Mouse (Mus musculus) hindbrain, embryonic 15.5 days (tissue): ENCODE results near the gene Jade2. TPM values are rescaled to one million over a fixed set of nuclear protein-coding genes. Genes with fewer than 3 reads are reported as not detected.
A peak's percentile ranks its signal among the peaks of the same experiment; 100 is the strongest.

Experiments used
- ATAC-seq: fragments of 200-750 bp; cut with Nextera tagmentation; 2 replicates; pipeline ENCODE4 v1.8.0; 2017; ENCODE audit warnings: low read depth, moderate number of reproducible peaks, moderate TSS enrichment; ENCODE audit not compliant: low FRiP score
- H3K27ac ChIP-seq: fragments of 300-500 bp; sonication (generic); replicated peaks from 2 replicates; pipeline ENCODE4 v1.5.1; 2015; ENCODE audit warnings: mild to moderate bottlenecking, inconsistent platforms
- H3K27me3 ChIP-seq: fragments of 300-500 bp; sonication (generic); 2 replicates; pipeline ENCODE4 v1.6.1; 2015; ENCODE audit warnings: control low read depth, inconsistent platforms
- H3K36me3 ChIP-seq: fragments of 300-500 bp; sonication (generic); 2 replicates; pipeline ENCODE4 v1.6.1; 2015; ENCODE audit warnings: control low read depth, inconsistent platforms
- H3K4me1 ChIP-seq: fragments of 300-500 bp; sonication (generic); replicated peaks from 2 replicates; pipeline ENCODE4 v1.6.1; 2015; ENCODE audit warnings: control low read depth, inconsistent platforms
- H3K4me2 ChIP-seq: fragments of 300-500 bp; sonication (generic); 2 replicates; pipeline ENCODE4 v1.6.1; 2015; ENCODE audit warnings: moderate library complexity, mild to moderate bottlenecking, inconsistent platforms
- H3K4me3 ChIP-seq: fragments of 300-500 bp; sonication (generic); 2 replicates; pipeline ENCODE4 v1.5.1; 2015; ENCODE audit warnings: mild to moderate bottlenecking, inconsistent platforms
- H3K9ac ChIP-seq: fragments of 300-500 bp; sonication (generic); 2 replicates; pipeline ENCODE4 v1.6.1; 2015; ENCODE audit warnings: inconsistent platforms
- H3K9me3 ChIP-seq: fragments of 300-500 bp; sonication (generic); 2 replicates; pipeline ENCODE4 v1.6.1; 2016; ENCODE audit warnings: control low read depth, inconsistent platforms
- WGBS: fragments of 180-500 bp; shearing (Covaris S2); methylation state at CpG from one replicate; pipeline ENCODE4 v1.1.7; 2015; 5-methylcytosine and 5-hydroxymethylcytosine counted together
- polyA plus RNA-seq: library from polyadenylated mRNA; unstranded; fragments of >200 nt; fragmentation: Nextera tagmentation; extraction: Ambion mirVana; gene quantifications from 2 replicates; pipeline ENCODE4 v1.2.1, GENCODE M21; 2015

Jade2 gene
- polyA plus RNA-seq, 1 experiment from 2014 or later: 0.71 TPM

DNA sequence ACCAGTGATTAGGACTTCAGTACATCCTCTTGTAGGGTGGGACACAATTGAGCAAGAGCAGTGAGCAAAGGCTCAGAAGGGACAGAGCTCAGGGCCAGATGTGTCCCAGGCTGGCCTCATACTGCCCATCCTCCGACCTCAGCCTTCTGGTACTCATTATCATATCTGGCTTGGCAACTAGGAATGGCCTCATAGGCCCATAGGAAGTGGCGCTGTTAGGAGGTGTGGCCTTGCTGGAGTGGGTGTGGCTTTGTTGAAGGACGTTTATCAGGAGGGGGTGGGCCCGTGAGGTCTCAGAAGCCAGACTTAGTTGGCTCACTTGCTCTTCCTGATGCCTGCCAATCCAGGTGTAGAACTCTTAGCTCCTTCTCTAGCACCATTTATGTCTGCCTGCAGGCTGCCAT, 18.3 kb upstream of the Jade2 start:
- no peaks in the 10 kb centered on the region for H3K27me3 ChIP-seq

GRCm38 (mm10) chr11:51875086-51875485, 17.6 kb upstream of the Jade2 start:
- Histone ChIP-seq H3K4me3 (no peak overlapping the region), H3K9me3 (no peaks in the 10 kb centered on the region), H3K27ac (no peak overlapping the region), H3K36me3 (no peaks in the 10 kb centered on the region), H3K4me1 (no peaks in the 10 kb centered on the region), H3K9ac (no peak overlapping the region), H3K4me2 (no peak overlapping the region), H3K27me3 (no peaks in the 10 kb centered on the region)
- WGBS: 73% methylated on average over 1 of the region's 1 CpGs
- ATAC-seq: no peak

More for the DNA sequence above, 18.3 kb upstream of the Jade2 start:
- H3K9ac ChIP-seq: no peak overlapping the region
- H3K9me3 ChIP-seq: no peaks in the 10 kb centered on the region
- 22% methylated on average over 4 of the region's 4 CpGs for WGBS
- no peak overlapping the region for H3K4me2 ChIP-seq
- no peaks in the 10 kb centered on the region for H3K4me1 ChIP-seq
- ATAC-seq: no peak
- H3K36me3 ChIP-seq: no peaks in the 10 kb centered on the region
- H3K4me3 ChIP-seq: no peak overlapping the region
- no peak overlapping the region for H3K27ac ChIP-seq

DNA sequence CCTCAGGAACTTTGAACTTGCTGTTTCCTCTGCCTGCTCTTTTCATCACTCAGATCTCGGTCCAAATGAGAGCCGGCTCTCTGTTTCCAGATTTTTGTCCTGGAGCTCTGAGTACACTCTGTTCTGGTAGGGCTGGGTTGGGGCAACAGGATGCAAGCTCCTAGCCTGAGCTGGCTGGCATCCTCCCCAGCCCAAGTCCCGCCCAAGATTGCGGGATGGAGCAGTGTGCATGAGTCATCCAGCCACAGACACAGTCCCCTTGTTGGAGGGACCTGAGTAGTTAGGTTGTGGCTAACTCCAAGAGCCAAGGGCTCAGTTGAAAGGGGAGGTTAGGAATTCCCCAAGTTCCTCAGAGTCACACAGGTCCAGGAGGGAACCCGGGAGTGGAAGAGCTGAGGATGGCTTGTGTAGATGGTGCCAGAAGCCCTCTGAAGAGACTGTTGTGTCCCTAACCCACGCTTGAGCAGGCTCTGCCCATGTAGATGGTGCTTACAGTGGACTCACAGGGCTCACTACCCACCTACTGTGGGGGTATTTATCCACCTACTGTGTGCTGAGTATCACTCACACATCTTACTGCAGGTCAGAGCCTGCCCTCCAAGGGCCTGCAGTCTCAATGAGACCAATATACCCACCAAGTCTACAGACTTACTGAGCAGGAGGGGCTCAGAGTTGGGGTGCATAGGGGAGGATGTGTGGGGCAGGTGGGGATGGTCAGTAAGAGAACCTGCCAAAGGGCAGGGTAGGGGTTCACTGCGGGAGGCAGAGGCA, 17.0 kb upstream of the Jade2 start:
- Histone ChIP-seq H3K4me2 (no peak overlapping the region), H3K27ac (no peak overlapping the region), H3K4me3 (no peak overlapping the region), H3K4me1 (no peaks in the 10 kb centered on the region), H3K9me3 (no peaks in the 10 kb centered on the region), H3K36me3 (no peaks in the 10 kb centered on the region), H3K27me3 (no peaks in the 10 kb centered on the region), H3K9ac (no peak overlapping the region)
- ATAC-seq: no peak
- WGBS: 84% methylated on average over 7 of the region's 7 CpGs

- 96% methylated on average over 5 of the region's 5 CpGs for WGBS
- ATAC-seq: no peak
Measured at GRCm38 (mm10) chr11:51873141-51873540, 15.7 kb upstream of the Jade2 start.

DNA sequence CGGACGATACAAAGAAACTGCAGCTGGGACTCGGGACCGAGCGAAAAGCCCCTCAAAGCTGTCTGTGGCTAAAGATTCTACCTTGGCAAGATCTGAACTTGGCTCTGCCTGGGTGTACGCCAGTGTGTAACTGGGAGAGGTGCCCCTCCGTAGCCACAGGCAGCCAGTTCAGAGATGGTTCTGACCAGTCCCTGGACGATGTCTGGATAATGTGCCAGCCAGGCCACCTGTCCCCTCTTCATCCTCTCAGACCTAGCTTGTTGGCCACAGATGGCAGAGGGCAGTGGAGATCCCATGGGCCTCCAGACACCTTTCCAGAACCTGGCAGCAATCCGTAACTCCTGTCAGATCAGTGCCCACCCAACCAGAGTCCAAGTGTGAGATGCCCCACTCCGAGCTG, 9.8 kb upstream of the Jade2 start:
- H3K36me3 ChIP-seq: no peaks in the 10 kb centered on the region
- no peak overlapping the region for H3K9ac ChIP-seq
- H3K27ac ChIP-seq: no peak overlapping the region
- H3K4me2 ChIP-seq: no peak overlapping the region
- H3K4me1 ChIP-seq: no peaks in the 10 kb centered on the region
- H3K27me3 ChIP-seq: no peaks in the 10 kb centered on the region
- no peak for ATAC-seq
- H3K4me3 ChIP-seq: no peak overlapping the region
- no peaks in the 10 kb centered on the region for H3K9me3 ChIP-seq
- WGBS: 91% methylated on average over 10 of the region's 10 CpGs

More at GRCm38 (mm10) chr11:51873141-51873540, 15.7 kb upstream of the Jade2 start:
- no peak overlapping the region for H3K9ac ChIP-seq
- no peaks in the 10 kb centered on the region for H3K36me3 ChIP-seq
- H3K9me3 ChIP-seq: no peaks in the 10 kb centered on the region
- H3K27me3 ChIP-seq: no peaks in the 10 kb centered on the region
- no peak overlapping the region for H3K27ac ChIP-seq
- H3K4me2 ChIP-seq: no peak overlapping the region
- H3K4me1 ChIP-seq: no peaks in the 10 kb centered on the region
- H3K4me3 ChIP-seq: no peak overlapping the region

DNA sequence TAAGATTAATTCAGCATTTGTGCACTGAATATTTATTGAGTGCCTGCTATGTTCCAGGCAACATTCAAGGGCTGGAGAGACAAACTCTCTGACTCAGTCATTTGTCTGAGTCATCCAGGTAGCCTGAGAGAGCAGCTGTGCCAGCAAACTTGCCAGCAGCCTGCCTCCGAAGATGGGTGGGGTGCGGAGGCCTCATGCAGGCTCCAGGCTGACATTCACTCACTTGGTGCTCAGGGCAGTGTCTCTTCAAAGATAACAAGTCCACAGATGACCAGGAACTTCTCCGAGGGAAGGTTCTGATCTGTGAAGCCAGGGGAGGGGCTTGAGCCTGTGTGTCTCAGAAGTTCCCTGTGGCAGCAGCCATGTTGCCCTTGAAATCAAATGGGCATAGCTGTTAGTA, 8.6 kb upstream of the Jade2 start:
- Histone ChIP-seq H3K4me3 (no peak overlapping the region), H3K27me3 (no peaks in the 10 kb centered on the region), H3K9me3 (no peaks in the 10 kb centered on the region), H3K4me1 (no peaks in the 10 kb centered on the region), H3K9ac (no peak overlapping the region), H3K4me2 (no peak overlapping the region), H3K36me3 (no peaks in the 10 kb centered on the region), H3K27ac (no peak overlapping the region)
- 76% methylated on average over 3 of the region's 3 CpGs for WGBS
- no peak for ATAC-seq

- H3K9me3 ChIP-seq: no peaks in the 10 kb centered on the region
- 0 out of 2 replicates have a peak, but pooled peaks cover 3% of the 10 kb centered on the region for H3K27me3 ChIP-seq
- H3K4me2 ChIP-seq: no peak overlapping the region
- no peak overlapping the region for H3K9ac ChIP-seq
- ATAC-seq: no peak
- peaks cover 21% of the 10 kb centered on the region for H3K4me1 ChIP-seq
- H3K36me3 ChIP-seq: no peaks in the 10 kb centered on the region
- no peak overlapping the region for H3K4me3 ChIP-seq
- WGBS: 87% methylated on average over 8 of the region's 8 CpGs
- H3K27ac ChIP-seq: no peak overlapping the region
Measured at GRCm38 (mm10) chr11:51860666-51861065, 3.2 kb upstream of the Jade2 start.

- 0 out of 2 replicates have a peak, but pooled peaks cover 3% of the 10 kb centered on the region for H3K27me3 ChIP-seq
- H3K4me3 ChIP-seq: no peak overlapping the region
- no peak overlapping the region for H3K27ac ChIP-seq
- no peak overlapping the region for H3K4me2 ChIP-seq
- no peaks in the 10 kb centered on the region for H3K9me3 ChIP-seq
- H3K4me1 ChIP-seq: peaks cover 29% of the 10 kb centered on the region
- 42% methylated on average over 2 of the region's 2 CpGs for WGBS
- ATAC-seq: no peak
- no peaks in the 10 kb centered on the region for H3K36me3 ChIP-seq
- H3K9ac ChIP-seq: no peak overlapping the region
Measured at GRCm38 (mm10) chr11:51859561-51859960, 2.1 kb upstream of the Jade2 start.

- Histone ChIP-seq H3K9me3 (no peaks in the 10 kb centered on the region), H3K27ac (no peak overlapping the region), H3K4me1 (peaks cover 29% of the 10 kb centered on the region), H3K4me2 (peak overlapping the region; percentile 100), H3K4me3 (peak overlapping the region; percentile 75), H3K36me3 (no peaks in the 10 kb centered on the region), H3K9ac (peak overlapping the region; percentile 62; the same call in 1 of the 2 replicates), H3K27me3 (0 out of 2 replicates have a peak, but pooled peaks cover 3% of the 10 kb centered on the region)
- 0 out of 2 replicates have a peak, but pooled peaks have one; percentile 13 for ATAC-seq
- WGBS: under 1% methylated on average over 28 of the region's 28 CpGs
Measured at GRCm38 (mm10) chr11:51858528-51859051, 1.1 kb upstream of the Jade2 start.

DNA sequence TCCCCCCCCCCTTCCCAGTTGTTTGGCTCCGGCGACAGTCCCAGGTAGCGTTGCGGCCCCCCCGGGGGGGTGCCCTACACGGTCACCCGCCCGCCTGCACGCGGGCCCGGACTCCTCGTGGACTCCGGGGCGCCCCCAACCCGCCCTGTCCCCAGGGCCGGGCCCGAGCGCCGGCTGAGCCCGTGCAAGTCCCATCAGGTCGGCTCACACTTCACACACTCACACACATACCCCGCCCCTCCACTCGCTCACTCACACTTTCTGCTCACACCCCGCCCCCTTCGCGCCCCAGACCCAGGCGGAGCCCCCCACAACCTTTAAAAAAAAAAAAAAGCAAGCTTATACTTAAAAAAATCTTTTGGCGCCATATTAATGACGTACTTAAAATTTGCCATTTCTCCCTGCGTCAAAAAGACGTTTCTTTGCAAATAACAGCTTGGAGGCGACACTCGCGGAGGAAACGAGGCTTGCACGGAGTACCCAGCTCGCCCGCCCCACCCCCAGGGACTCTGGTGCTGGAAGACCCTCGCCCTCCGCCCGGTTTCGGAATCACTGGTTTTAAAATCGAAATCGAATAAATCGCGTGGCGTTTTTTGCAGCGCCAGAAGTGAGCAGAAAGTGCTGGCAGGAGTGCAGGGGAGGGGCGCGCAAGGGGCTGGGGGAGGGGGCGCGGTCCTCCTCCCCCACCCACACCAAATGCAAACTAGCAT, 520 bp upstream of the Jade2 start:
- H3K36me3 ChIP-seq: no peaks in the 10 kb centered on the region
- peak overlapping the region; percentile 100 for H3K4me2 ChIP-seq
- H3K9me3 ChIP-seq: no peaks in the 10 kb centered on the region
- WGBS: under 1% methylated on average over 48 of the region's 52 CpGs
- H3K27me3 ChIP-seq: 0 out of 2 replicates have a peak, but pooled peaks cover 3% of the 10 kb centered on the region
- peak overlapping the region; percentile 62 for H3K9ac ChIP-seq
- ATAC-seq: peak; percentile 61
- peak overlapping the region; percentile 79; the same call in 1 of the 2 replicates for H3K27ac ChIP-seq
- peak overlapping the region; percentile 75 for H3K4me3 ChIP-seq
- peaks cover 29% of the 10 kb centered on the region for H3K4me1 ChIP-seq

GRCm38 (mm10) chr11:51856616-51857080, 805 bp downstream of the Jade2 start:
- ATAC-seq: no peak
- peak overlapping the region; percentile 75 for H3K4me3 ChIP-seq
- H3K36me3 ChIP-seq: no peaks in the 10 kb centered on the region
- H3K4me1 ChIP-seq: peaks cover 34% of the 10 kb centered on the region
- peak overlapping the region; percentile 100 for H3K4me2 ChIP-seq
- no peaks in the 10 kb centered on the region for H3K9me3 ChIP-seq
- under 1% methylated on average over 41 of the region's 41 CpGs for WGBS
- H3K9ac ChIP-seq: peak overlapping the region; percentile 62
- H3K27me3 ChIP-seq: 0 out of 2 replicates have a peak, but pooled peaks cover 3% of the 10 kb centered on the region
- H3K27ac ChIP-seq: peak overlapping the region; percentile 79
